Mouse (Mus musculus) MEL (cell line): ENCODE measurements at regions not wholly inside any gene's neighbourhood (a gene's known extent, or its start where the extent isn't known, plus 50 kb on each side); places are given as distances from the start of the nearest gene placed in this dataset.

Source experiments
- DNase-seq: peaks from one replicate; pipeline ENCODE4 v3.0.0; 2011; ENCODE audit warnings: low read depth, low spot score
- H3K27ac ChIP-seq: 2 replicates; pipeline ENCODE4 v1.5.1; 2012; ENCODE audit warnings: low read depth, mild to moderate bottlenecking, control low read depth, low read length, moderate library complexity; ENCODE audit not compliant: control insufficient read depth
- H3K27me3 ChIP-seq, 2 experiments: fragments of 150-350 bp in 1 of 2; sonication (generic) in 1 of 2; 2 replicates each; pipeline ENCODE4 v1.6.1; 2012; ENCODE audit warnings: low read length in 2 of 2, mild to moderate bottlenecking in 2 of 2, improper control_type of control experiment in 1 of 2, moderate library complexity in 1 of 2; ENCODE audit not compliant: insufficient read depth in 2 of 2, control insufficient read depth in 1 of 2
- H3K36me3 ChIP-seq, 2 experiments: 2 replicates each; pipeline ENCODE4 v1.6.1; 2012 to 2014; ENCODE audit warnings: low read length in 2 of 2, improper control_type of control experiment in 1 of 2, inconsistent platforms in 1 of 2, mild to moderate bottlenecking in 1 of 2; ENCODE audit not compliant: insufficient read depth in 2 of 2, control insufficient read depth in 1 of 2
- H3K4me1 ChIP-seq, 2 experiments: fragments of 150-350 bp in 1 of 2; sonication (generic) in 1 of 2; 2 replicates each; pipeline ENCODE4 v1.6.1; 2012; ENCODE audit warnings: low read length in 2 of 2, improper control_type of control experiment in 1 of 2, mild to moderate bottlenecking in 1 of 2; ENCODE audit not compliant: insufficient read depth in 2 of 2, control insufficient read depth in 1 of 2
- H3K4me3 ChIP-seq, 2 experiments: fragments of 150-350 bp in 1 of 2; sonication (generic) in 1 of 2; 2 replicates each; pipeline ENCODE4 v1.5.1; 2012; ENCODE audit warnings: low read depth in 2 of 2, low read length in 2 of 2, mild to moderate bottlenecking in 2 of 2, moderate library complexity in 2 of 2, control low read depth in 1 of 2, improper control_type of control experiment in 1 of 2; ENCODE audit not compliant: control insufficient read depth in 1 of 2, insufficient read depth in 1 of 2
- H3K79me2 ChIP-seq: 2 replicates; pipeline ENCODE4 v1.6.1; 2012; ENCODE audit warnings: mild to moderate bottlenecking, low read length, moderate library complexity; ENCODE audit not compliant: control insufficient read depth, poor library complexity, insufficient read depth
- H3K9ac ChIP-seq: 2 replicates; pipeline ENCODE4 v1.6.1; 2012; ENCODE audit warnings: low read depth, mild to moderate bottlenecking, control low read depth, low read length, moderate library complexity; ENCODE audit not compliant: control insufficient read depth, poor library complexity, severe bottlenecking
- H3K9me3 ChIP-seq: fragments of 150-350 bp; sonication (generic); replicated peaks from 2 replicates; pipeline ENCODE4 v1.6.1; 2012; ENCODE audit warnings: mild to moderate bottlenecking, low read length, improper control_type of control experiment, moderate library complexity; ENCODE audit not compliant: insufficient read depth
- BHLHE40 ChIP-seq: IDR thresholded peaks from 2 replicates; pipeline ENCODE4 v1.6.1; 2012; ENCODE audit warnings: low read depth, mild to moderate bottlenecking, inconsistent platforms, low read length, improper control_type of control experiment, borderline replicate concordance
- CHD2 ChIP-seq: IDR thresholded peaks from 2 replicates; pipeline ENCODE4 v1.6.1; 2011; ENCODE audit warnings: low read length, improper control_type of control experiment
- CTCF ChIP-seq, 3 experiments: IDR thresholded peaks in 2 of 3; conservative IDR thresholded peaks in 1 of 3; 2 replicates each; pipeline ENCODE4 v1.5.1; 2011 to 2012; ENCODE audit warnings: low read length in 3 of 3, low read depth in 2 of 3, mild to moderate bottlenecking in 2 of 3, improper control_type of control experiment in 1 of 3, inconsistent platforms in 1 of 3, mixed read lengths in 1 of 3, moderate library complexity in 1 of 3; ENCODE audit not compliant: control insufficient read depth in 1 of 3, insufficient read depth in 1 of 3, poor library complexity in 1 of 3, severe bottlenecking in 1 of 3
- E2F4 ChIP-seq: IDR thresholded peaks from 2 replicates; pipeline ENCODE4 v1.6.1; 2011; ENCODE audit warnings: low read depth, low read length, improper control_type of control experiment, borderline replicate concordance
- ELF1 ChIP-seq: IDR thresholded peaks from 2 replicates; pipeline ENCODE4 v1.6.1; 2014; ENCODE audit warnings: low read depth, mild to moderate bottlenecking, inconsistent platforms, low read length, improper control_type of control experiment, moderate library complexity
- EP300 ChIP-seq, 2 experiments: IDR thresholded peaks; 2 replicates each; pipeline ENCODE4 v1.6.1; 2011; ENCODE audit warnings: improper control_type of control experiment in 2 of 2, low read length in 2 of 2, low read depth in 1 of 2, mild to moderate bottlenecking in 1 of 2
- ETS1 ChIP-seq: IDR thresholded peaks from 2 replicates; pipeline ENCODE4 v1.6.1; 2012; ENCODE audit warnings: low read depth, mild to moderate bottlenecking, inconsistent platforms, low read length, improper control_type of control experiment, moderate library complexity
- GATA1 ChIP-seq: IDR thresholded peaks from 2 replicates; pipeline ENCODE4 v1.6.1; 2011; ENCODE audit warnings: low read depth, low read length, improper control_type of control experiment
- HCFC1 ChIP-seq: IDR thresholded peaks from 2 replicates; pipeline ENCODE4 v1.6.1; 2012; ENCODE audit warnings: low read depth, mild to moderate bottlenecking, inconsistent platforms, low read length, improper control_type of control experiment, moderate library complexity
- JUND ChIP-seq: IDR thresholded peaks from 2 replicates; pipeline ENCODE4 v1.6.1; 2011; ENCODE audit warnings: low read depth, mild to moderate bottlenecking, improper control_type of control experiment, low read length
- KAT2A ChIP-seq: conservative IDR thresholded peaks from 2 replicates; pipeline ENCODE4 v1.6.1; 2012; ENCODE audit warnings: low read depth, low read length, improper control_type of control experiment, inconsistent platforms
- MAX ChIP-seq: IDR thresholded peaks from 2 replicates; pipeline ENCODE4 v1.6.1; 2011; ENCODE audit warnings: low read length, improper control_type of control experiment
- MAZ ChIP-seq: IDR thresholded peaks from 2 replicates; pipeline ENCODE4 v1.6.1; 2012; ENCODE audit warnings: low read depth, mild to moderate bottlenecking, inconsistent platforms, low read length, improper control_type of control experiment
- MXI1 ChIP-seq: IDR thresholded peaks from 2 replicates; pipeline ENCODE4 v1.6.1; 2011; ENCODE audit warnings: mild to moderate bottlenecking, low read depth, low read length, improper control_type of control experiment
- MYB ChIP-seq: IDR thresholded peaks from 2 replicates; pipeline ENCODE4 v1.6.1; 2011; ENCODE audit warnings: mild to moderate bottlenecking, low read depth, low read length, improper control_type of control experiment
- MYC ChIP-seq: IDR thresholded peaks from 2 replicates; pipeline ENCODE4 v1.6.1; 2011; ENCODE audit warnings: low read depth, mild to moderate bottlenecking, low read length, improper control_type of control experiment, moderate library complexity
- NELFE ChIP-seq: IDR thresholded peaks from 2 replicates; pipeline ENCODE4 v1.6.1; 2011; ENCODE audit warnings: low read depth, low read length, improper control_type of control experiment
- NRF1 ChIP-seq: IDR thresholded peaks from 2 replicates; pipeline ENCODE4 v1.6.1; 2014; ENCODE audit warnings: low read depth, mild to moderate bottlenecking, inconsistent platforms, low read length, improper control_type of control experiment, moderate library complexity; ENCODE audit not compliant: poor library complexity, insufficient read depth, severe bottlenecking
- POLR2A ChIP-seq, 2 experiments: IDR thresholded peaks; 2 replicates each; pipeline ENCODE4 v1.6.1; 2011 to 2012; ENCODE audit warnings: low read length in 2 of 2, mild to moderate bottlenecking in 2 of 2, control low read depth in 1 of 2, improper control_type of control experiment in 1 of 2, low read depth in 1 of 2, moderate library complexity in 1 of 2; ENCODE audit not compliant: control insufficient read depth in 1 of 2, insufficient read depth in 1 of 2, poor library complexity in 1 of 2
- POLR2AphosphoS2 ChIP-seq: IDR thresholded peaks from 2 replicates; pipeline ENCODE4 v1.6.1; 2011; ENCODE audit warnings: low read length, improper control_type of control experiment
- POLR2AphosphoS5 ChIP-seq: IDR thresholded peaks from 2 replicates; pipeline ENCODE4 v1.6.1; 2012; ENCODE audit warnings: low read depth, borderline replicate concordance, mild to moderate bottlenecking, inconsistent platforms, low read length, moderate library complexity, mixed read lengths
- RAD21 ChIP-seq: IDR thresholded peaks from 2 replicates; pipeline ENCODE4 v1.6.1; 2011; ENCODE audit warnings: mild to moderate bottlenecking, low read depth, low read length, improper control_type of control experiment
- SIN3A ChIP-seq: IDR thresholded peaks from 2 replicates; pipeline ENCODE4 v1.6.1; 2012; ENCODE audit warnings: low read length, improper control_type of control experiment, inconsistent platforms
- SMC3 ChIP-seq: IDR thresholded peaks from 2 replicates; pipeline ENCODE4 v1.6.1; 2011; ENCODE audit warnings: low read depth, low read length, improper control_type of control experiment
- TAL1 ChIP-seq: IDR thresholded peaks from 2 replicates; pipeline ENCODE4 v1.6.1; 2012; ENCODE audit warnings: mild to moderate bottlenecking, inconsistent platforms, low read length, moderate library complexity, mixed read lengths
- TBP ChIP-seq: IDR thresholded peaks from 2 replicates; pipeline ENCODE4 v1.8.0; 2011; ENCODE audit warnings: low read depth, low read length, improper control_type of control experiment
- UBTF ChIP-seq: IDR thresholded peaks from 2 replicates; pipeline ENCODE4 v1.6.1; 2012; ENCODE audit warnings: low read depth, mild to moderate bottlenecking, inconsistent platforms, low read length, improper control_type of control experiment, moderate library complexity, borderline replicate concordance; ENCODE audit not compliant: insufficient read depth
- USF2 ChIP-seq, 2 experiments: IDR thresholded peaks; 2 replicates each; pipeline ENCODE4 v1.6.1; 2011 to 2012; ENCODE audit warnings: improper control_type of control experiment in 2 of 2, low read length in 2 of 2, borderline replicate concordance in 1 of 2, inconsistent platforms in 1 of 2, low read depth in 1 of 2, mild to moderate bottlenecking in 1 of 2; ENCODE audit not compliant: insufficient read depth in 1 of 2
- ZKSCAN1 ChIP-seq: IDR thresholded peaks from 2 replicates; pipeline ENCODE4 v1.6.1; 2012; ENCODE audit warnings: low read depth, mild to moderate bottlenecking, inconsistent platforms, low read length, improper control_type of control experiment, moderate library complexity
- ZMIZ1 ChIP-seq: IDR thresholded peaks from 2 replicates; pipeline ENCODE4 v1.6.1; 2012; ENCODE audit warnings: low read depth, mild to moderate bottlenecking, inconsistent platforms, low read length, improper control_type of control experiment, moderate library complexity

DNA sequence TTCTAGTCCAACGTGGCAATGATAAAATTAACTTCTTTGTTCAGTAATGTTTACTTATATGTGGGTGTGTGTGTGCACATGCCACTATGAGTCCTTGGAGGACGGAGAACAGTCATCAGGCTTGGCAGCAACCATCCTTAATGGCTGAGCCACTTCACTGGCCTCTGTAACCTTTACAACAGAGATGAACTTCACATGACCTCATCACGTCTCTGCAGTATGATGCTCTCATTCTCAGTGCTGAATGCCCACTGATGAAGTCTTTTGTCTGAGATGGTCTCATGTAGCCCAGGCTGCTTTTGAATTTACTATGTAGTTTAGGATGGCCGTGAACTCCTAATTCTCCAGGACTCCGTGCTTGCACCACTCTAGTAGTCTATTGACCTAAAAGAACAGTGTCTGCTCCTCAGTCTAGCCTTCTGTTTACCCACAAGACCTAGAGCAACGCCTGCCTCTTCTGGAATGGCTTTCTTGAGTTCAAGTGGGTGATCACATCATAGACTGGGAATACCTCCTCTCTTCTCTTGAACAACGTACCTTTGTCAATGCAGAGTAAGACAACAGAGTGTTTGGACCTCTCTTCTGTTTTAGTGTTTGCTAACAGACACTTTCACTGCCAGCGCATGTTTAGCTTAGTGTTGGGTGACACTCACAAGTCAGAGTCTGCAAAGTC is 308.8 kb downstream of the 1810013L24Rik start:
- Histone ChIP-seq H3K27me3 (no peaks in the 10 kb centered on the region), H3K27ac (no peak overlapping the region), H3K36me3 (no peaks in the 10 kb centered on the region), H3K9me3 (no peaks in the 10 kb centered on the region), H3K4me1 (no peaks in the 10 kb centered on the region), H3K79me2 (no peaks in the 10 kb centered on the region), H3K9ac (no peak overlapping the region), H3K4me3 (no peak overlapping the region)
- no peak for DNase-seq
- TF ChIP-seq EP300 (IDR thresholded peaks at IDR 0.05; ENCODE audit: low read depth in 1 of 2, low read length in 2 of 2) (no peak), UBTF (no peak), NRF1 (no peak), NELFE (no peak), ZKSCAN1 (no peak), ELF1 (no peak), MYC (no peak), MXI1 (no peak), MYB (no peak), POLR2AphosphoS5 (no peak), HCFC1 (no peak), ZMIZ1 (no peak), GATA1 (no peak), POLR2A (IDR thresholded peaks at IDR 0.05; ENCODE audit: control insufficient read depth in 1 of 2, insufficient read depth in 1 of 2, low read depth in 1 of 2, low read length in 2 of 2, poor library complexity in 1 of 2) (no peak), RAD21 (no peak), SMC3 (no peak), MAZ (no peak)

DNA sequence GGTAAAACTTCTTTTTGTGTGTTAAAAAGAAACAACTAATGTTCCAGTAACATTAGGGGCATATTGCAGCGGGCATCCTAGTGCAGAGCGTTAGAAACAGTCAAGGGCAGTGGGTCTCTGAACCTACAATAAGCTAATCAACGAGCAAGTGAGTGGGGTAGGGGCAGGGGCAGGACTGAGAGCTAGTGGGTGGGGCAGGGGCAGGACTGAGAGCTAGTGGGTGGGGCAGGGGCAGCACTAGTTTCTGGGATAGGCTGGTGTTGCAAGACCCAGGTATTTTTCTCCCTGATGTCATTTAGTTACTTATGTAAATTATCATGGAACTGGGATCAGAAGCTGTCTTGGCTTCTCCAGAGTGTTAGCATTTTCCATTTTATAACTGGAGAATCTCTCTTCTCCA is 309.5 kb downstream of the 1810013L24Rik start:
- Histone ChIP-seq H3K79me2 (no peaks in the 10 kb centered on the region), H3K36me3 (no peaks in the 10 kb centered on the region), H3K27ac (no peak overlapping the region), H3K27me3 (no peaks in the 10 kb centered on the region), H3K4me1 (no peaks in the 10 kb centered on the region), H3K9me3 (no peaks in the 10 kb centered on the region), H3K9ac (no peak overlapping the region), H3K4me3 (peak overlapping the region in 1 of 2 experiments; percentile 11; a peak in 1 of 4 replicates)
- TF ChIP-seq JUND (no peak), SIN3A (no peak), TBP (no peak), E2F4 (no peak), TAL1 (no peak), KAT2A (no peak), MAX (no peak), BHLHE40 (no peak), ETS1 (no peak), NELFE (no peak), ZMIZ1 (no peak), POLR2A (IDR thresholded peaks at IDR 0.05; ENCODE audit: control insufficient read depth in 1 of 2, insufficient read depth in 1 of 2, low read depth in 1 of 2, low read length in 2 of 2, poor library complexity in 1 of 2) (no peak), SMC3 (no peak), USF2 (IDR thresholded peaks at IDR 0.05; ENCODE audit: borderline replicate concordance in 1 of 2, insufficient read depth in 1 of 2, low read depth in 1 of 2, low read length in 2 of 2) (no peak), MXI1 (no peak), CHD2 (no peak), GATA1 (no peak), CTCF (IDR thresholded peaks at IDR 0.05 in 2 of 3, conservative IDR thresholded peaks at IDR 0.05 in 1 of 3; ENCODE audit: control insufficient read depth in 1 of 3, insufficient read depth in 1 of 3, low read depth in 2 of 3, low read length in 3 of 3, poor library complexity in 1 of 3, severe bottlenecking in 1 of 3) (no peak), POLR2AphosphoS2 (no peak)
- no peak for DNase-seq
